In the genomic region with DNA sequence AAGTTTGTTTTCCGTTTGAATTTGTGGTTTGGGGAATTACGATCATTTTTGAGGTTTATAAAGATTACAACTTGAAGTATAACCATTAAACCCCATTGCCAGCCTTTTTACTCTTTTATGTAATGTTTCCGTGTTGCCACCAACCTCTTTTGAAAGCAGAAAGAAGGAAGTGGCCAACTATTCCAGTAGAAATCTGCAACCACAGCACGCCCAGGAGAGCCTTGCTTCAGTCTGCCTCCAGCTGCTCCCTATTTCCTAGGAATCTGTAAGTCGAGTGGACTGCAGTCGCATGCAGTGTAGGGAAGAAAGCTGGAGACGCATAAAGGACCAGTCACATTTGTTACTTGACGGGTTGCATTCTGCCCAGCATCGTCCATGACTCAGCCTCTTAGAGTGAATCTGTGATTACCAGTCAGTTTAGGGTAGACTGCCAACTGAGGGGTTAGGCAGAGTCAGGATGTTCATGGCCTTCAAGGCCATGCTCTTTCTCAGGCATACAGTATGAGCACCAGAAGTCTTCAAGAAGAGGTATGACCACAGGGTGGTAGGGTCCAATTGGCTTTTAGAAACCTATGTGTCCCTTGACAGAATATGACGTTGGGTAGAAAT, we compare ENCODE assay signal across 13 mouse cellular contexts.
"Had no signal": no experiment of that assay in that cellular context is flagged by ENCODE, and none has a peak within 500 bp of the region (broad histone marks: within the 10 kb centered on the region; RNA-seq: fewer than 3 reads in every experiment).

No protein-coding gene starts in this region.

- H3K9ac ChIP-seq: kidney, embryonic 15.5 days; limb, embryonic 12.5 days; liver, embryonic 15.5 days; lung, embryonic 14.5 days; midbrain, embryonic 13.5 days; neural tube, embryonic 15.5 days had no signal

- H3K27me3 ChIP-seq: kidney, embryonic 15.5 days; limb, embryonic 12.5 days; liver, embryonic 15.5 days; midbrain, embryonic 13.5 days; neural tube, embryonic 15.5 days had no signal

- H3K4me1 ChIP-seq: liver, embryonic 15.5 days had no signal

- H3K4me2 ChIP-seq: kidney, embryonic 15.5 days; limb, embryonic 12.5 days; liver, embryonic 15.5 days; lung, embryonic 14.5 days; midbrain, embryonic 13.5 days; neural tube, embryonic 15.5 days had no signal

- H3K4me3 ChIP-seq: kidney, embryonic 15.5 days; limb, embryonic 12.5 days; liver, embryonic 15.5 days; midbrain, embryonic 13.5 days; neural tube, embryonic 15.5 days had no signal

- H3K9me3 ChIP-seq: kidney, embryonic 15.5 days; limb, embryonic 12.5 days; liver, embryonic 15.5 days; midbrain, embryonic 13.5 days; neural tube, embryonic 15.5 days had no signal

- H3K27ac ChIP-seq: kidney, embryonic 15.5 days; limb, embryonic 12.5 days; liver, embryonic 15.5 days; macrophage; midbrain, embryonic 13.5 days; neural tube, embryonic 15.5 days; stomach, postnatal 0 days had no signal

- DNase-seq: kidney, adult 2 months; kidney, postnatal 25 days; liver; lung, embryonic 14.5 days; lung, postnatal 10 days; thymus, postnatal 4 days had no signal

- ATAC-seq: midbrain, embryonic 13.5 days had no signal

- H3K36me3 ChIP-seq: limb, embryonic 12.5 days; liver, embryonic 15.5 days; midbrain, embryonic 13.5 days; neural tube, embryonic 15.5 days had no signal
